Mouse (Mus musculus): ENCODE results near the gene Psenen.

Psenen gene

DNA sequence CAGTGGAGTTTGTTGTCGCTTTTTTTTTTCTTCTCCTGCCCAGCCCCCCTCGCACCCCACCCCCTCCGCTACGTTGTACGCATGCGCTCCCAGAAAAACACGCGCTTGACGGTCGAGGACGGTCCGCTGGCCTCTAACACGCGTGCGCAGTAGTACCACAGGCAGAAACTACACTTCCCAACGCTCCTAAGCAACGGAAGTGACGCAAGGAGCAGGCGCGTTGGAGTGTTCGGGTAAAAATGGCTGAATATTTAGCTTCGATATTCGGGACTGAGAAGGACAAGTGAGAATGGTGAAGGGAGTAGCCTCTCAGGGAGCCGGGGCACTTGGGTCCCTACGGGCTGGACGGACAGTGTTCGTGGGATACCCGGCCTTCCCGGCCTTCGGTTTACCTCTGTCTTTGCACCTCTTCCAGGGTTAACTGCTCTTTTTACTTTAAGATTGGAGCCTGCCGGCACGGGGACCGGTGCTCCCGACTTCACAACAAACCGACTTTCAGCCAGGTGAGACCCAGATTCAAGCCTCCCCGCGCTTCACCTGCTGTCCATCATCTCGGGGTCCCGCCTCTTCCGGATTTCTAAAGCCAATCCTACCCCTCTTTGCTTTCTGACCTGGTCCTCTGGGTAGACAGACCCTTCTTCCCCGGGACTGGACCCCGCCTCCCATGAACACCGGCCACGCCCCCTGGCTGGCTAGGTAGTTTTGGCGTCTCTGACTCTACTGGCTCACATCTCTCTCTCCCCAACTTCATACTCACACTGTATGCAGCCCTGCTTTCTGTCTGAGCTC, at the start of gene Psenen, which contains the start of the genes U2af1l4 and Gm49396:
TSS of gene Psenen (minus strand) at position 511 of the 789 bp plus-strand sequence.
TSS of gene U2af1l4 (plus strand) at position 185 of the 789 bp plus-strand sequence.
TSS of gene Gm49396 (plus strand) at position 228 of the 789 bp plus-strand sequence.
- DNase-seq (ENCODE audit: low spot score): peak; percentile 82

DNA sequence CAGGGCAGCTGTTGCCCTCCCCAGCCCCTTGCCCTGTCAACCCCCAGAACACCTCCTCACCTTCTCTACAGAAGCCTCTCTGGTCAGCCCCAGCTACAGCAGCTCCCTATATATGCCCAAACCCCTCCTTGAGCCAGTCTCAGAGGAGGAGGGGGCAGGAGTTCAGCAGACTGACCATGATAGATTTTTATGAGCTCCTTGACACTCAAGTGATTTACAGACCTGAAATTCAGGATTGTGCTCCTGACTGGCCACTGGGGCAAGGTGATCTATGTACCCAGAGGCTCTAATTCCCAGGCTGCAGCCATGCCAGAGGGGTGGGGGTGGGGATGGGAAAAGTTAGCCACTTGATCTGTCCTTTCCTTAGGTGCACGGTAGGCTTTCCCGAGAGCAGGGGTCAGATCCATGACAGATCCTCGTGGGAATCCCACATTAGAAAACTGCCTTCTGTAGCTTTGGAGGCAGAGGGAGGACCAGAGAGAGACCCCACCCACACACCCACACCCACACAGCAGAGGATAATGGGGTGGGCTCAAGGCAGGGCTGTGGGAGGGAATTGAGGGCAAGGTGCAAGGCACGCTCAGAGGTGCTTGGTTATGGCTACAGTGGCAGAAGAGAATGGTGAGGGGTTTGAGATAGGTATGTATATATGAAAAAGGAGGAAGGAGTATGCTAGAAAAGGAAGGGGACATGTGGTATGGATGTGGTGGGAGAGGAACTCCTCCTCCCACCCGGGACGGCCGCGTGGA, 49.4 kb upstream of the Psenen start, which contains the start of gene Upk1a:
TSS of gene Upk1a (minus strand) at position 194 of the 749 bp plus-strand sequence.
- DNase-seq (ENCODE audit: low spot score): no peak

DNA sequence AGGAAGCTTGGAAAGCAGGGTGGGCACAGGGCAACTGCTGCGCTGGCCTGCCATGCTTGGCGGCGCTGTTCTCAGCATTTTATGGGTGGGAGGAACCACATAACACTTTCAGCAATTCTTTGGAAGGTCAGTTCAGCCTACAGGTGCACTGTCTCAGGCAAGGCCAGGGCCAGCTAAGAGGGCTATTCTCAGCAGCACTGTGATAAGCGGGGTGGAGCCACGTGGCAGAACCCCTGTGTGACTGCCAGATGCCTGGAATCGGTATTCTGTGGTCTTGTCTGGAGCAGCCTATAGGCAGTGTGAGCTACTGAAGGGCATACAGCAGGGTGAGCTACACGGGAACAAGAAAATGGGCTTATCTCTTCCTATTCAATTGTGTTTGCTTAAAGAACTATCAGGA, 46.6 kb upstream of the Psenen start:
- DNase-seq (ENCODE audit: low spot score): no peak

DNA sequence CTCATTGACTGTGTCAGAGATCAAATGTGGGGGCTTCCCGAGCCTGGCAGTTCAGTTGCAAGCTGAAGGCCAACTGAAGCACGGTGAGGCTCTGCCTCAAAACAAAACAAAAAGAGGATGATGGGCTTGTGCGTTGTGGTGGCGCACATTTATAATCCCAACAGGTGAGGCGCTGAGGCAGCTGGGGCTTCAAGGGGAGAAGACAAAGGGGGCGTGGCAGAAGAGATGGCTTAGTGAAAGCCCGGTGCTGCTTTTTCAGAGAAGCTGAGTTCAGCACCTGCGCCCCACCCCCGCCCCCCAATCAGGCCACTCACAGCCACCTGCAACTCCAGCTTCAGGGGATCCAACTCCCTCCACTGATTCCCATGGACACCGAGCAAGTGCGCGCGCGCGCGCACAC, 45.0 kb upstream of the Psenen start:
- no peak for DNase-seq (ENCODE audit: low spot score)

DNA sequence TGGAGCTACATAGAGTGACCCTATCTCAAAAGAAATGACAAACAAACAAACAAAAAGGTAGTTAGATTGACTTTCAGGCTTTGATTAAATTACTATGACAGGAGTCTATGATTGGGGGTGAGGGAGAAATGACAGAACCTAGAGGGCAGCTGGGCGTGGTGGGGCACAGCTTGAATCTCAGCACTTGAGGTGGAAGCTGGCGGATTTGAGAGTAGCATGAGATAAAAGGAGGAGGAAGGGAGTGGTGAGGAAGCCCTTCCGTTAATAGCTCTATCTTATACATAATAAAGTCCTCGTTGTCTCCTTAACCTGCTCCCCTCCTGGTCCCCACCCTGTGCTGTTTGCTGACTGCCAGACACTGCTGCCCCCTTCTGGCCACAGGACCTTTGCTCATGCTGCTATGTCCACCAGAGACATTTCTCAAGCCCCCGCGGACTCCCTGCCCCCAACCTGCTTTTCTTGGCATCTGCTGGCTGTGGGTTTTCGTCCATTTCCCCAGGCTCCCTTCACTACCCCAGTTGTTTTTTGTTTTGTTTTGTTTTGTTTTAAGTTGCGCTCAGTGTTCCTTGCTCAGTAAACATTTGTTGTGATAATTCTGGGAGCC, 44.4 kb upstream of the Psenen start:
- no peak for DNase-seq (ENCODE audit: low spot score)

DNA sequence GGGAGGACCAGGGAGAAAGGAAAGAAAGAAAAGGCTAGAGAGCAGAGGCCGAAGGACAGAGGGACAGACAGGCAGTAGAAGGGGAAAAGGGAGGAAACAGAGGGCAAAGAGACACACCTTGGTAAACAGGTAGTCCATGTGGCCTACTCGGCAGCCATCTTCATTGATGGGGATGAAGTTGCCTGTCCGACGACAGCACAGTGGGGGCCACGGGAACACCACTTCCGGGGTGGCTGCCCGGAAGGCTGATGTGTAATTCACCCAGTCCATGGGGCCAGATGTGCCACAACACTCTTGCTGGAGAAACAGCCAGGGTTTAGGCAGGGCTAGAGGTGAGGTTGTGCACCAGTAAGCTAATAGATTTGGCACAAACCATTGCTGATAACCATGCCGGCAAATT, 41.5 kb upstream of the Psenen start:
- DNase-seq (ENCODE audit: low spot score): no peak

DNA sequence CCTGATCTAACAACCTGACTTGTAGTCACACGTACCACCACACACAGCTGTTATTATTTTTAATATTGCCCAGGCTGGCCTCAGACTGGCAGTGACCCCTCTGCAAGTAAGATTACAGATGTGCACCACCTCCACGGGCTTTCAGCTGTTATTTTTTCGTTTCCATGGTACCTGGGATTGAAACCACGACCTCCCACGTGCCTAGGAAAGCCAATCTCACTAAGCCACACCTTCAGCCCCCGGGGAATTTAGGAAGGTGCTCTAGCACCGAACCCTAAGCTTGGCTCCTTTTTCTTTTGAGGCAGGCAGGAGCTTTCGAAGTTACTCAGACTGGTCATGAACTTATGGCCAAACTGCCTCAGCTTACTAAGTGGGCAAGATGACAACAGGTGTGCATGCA, 41.0 kb upstream of the Psenen start:
- DNase-seq (ENCODE audit: low spot score): no peak

DNA sequence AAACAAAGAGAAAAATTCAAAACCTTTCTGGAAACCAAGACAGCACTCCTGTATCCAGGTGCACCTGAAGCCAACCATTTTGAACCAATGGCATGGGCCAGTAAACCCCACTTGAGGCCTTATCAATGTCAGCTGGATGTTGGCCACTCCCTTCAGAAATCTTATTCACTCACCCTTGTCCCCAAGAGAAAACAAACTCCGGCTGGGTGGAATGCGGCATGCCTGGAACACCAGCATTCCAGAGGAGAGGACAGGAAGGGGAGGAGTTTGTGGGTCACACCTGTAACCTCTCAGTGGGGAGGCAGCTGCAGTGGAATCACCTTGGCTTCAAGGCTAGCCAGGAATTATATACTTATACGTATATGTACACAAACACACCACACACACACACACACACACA, 39.2 kb upstream of the Psenen start:
- no peak for DNase-seq (ENCODE audit: low spot score)

DNA sequence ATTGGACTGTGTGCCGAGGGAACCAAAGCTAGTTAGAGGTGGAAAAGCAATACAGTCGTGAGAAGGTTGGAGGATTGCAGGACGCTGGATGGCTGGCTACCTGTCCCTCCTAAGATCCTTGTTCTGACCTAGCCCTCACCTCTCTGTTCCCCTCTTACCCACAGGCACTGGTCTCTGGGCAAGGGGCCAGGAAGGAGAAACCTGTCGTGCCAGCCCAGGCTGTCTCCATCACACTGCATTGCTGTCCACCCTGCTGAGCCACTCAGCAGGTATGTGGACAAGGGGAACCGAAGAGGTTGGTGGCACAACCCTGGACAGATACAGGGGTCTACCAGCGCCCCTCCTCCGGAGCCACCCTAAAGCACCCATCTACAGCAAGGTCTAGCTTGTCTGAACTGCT, 37.2 kb upstream of the Psenen start:
- no peak for DNase-seq (ENCODE audit: low spot score)

DNA sequence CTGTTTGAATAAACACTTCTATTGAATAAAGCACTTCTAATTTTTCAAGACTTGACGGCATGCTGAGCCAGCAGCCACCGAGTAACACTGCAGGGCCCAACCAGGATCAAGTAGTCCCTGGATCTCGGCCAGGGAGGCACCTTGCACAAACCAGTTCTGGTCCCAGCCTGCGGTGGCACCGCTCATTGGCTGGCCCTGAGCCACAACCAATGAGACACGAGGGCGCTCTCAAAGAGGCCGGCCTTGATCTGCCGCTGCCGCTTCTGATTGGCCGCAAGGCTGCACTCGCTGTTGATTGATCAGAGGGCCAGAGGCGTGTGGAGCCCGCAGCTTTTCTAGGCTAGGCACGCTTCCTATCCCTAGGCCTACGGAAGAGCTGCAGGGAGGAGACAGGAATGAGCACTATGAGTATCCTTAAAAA, 36.5 kb upstream of the Psenen start:
- DNase-seq (ENCODE audit: low spot score): peak; percentile 66

DNA sequence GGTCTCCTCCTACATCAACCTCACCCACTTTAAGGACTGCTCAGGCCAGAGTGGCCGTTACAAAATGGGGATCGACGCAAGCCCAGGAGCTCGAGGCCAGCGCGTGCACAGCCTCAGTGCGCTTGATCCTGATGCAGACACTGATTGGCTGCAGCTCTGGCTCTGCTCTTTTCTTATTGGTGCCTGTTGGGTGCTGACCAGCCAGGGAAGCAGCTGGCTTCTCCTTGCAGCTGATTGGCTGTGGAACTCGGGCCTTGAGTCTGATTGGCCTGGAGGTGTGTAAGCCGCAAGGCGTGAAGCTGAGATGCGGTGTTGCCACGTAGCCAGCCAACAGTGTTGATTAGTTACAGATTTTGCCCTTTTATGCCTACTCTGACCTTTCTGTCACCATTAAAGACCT, 35.4 kb upstream of the Psenen start, which contains the start of gene Zbtb32:
TSS of gene Zbtb32 (minus strand) at position 124 of the 400 bp plus-strand sequence.
- no peak for DNase-seq (ENCODE audit: low spot score)

DNA sequence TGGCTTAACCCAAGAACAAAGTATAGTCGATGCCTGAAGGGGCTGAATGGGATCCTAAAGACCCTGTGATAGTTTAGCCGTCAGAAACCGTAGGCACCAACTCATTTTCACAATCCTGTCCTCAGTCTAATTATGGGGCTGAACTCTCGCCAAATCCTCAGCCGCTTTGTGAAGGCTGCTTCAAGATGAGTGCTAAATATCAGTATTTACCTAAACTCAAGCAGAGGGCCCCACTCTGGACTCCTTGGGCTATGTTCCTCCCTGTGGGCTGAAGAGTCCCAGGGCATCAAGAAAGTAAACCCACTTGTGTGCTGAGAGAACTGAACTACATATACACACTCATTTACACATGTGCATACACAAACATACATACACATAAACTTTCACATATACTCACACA, 33.4 kb upstream of the Psenen start:
- DNase-seq (ENCODE audit: low spot score): no peak

DNA sequence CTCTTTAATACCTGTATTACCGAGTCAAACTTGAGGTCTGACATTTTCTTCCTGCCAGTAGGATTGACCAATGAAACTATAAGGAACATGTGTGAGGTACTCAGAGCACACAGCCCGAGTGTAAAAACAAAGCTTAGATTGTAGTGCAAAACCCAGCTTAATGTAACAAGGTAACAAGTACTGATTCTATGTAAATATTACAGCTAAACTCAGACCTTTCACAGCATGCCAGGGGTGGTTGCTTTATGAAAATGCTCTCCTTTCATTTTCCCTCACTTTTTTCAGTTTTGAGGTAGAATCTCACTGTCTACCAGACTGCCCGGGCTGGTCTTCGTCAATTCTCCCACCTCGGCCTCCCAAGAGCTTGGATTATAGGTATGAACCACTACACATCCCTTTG, 32.7 kb upstream of the Psenen start:
- DNase-seq (ENCODE audit: low spot score): no peak

DNA sequence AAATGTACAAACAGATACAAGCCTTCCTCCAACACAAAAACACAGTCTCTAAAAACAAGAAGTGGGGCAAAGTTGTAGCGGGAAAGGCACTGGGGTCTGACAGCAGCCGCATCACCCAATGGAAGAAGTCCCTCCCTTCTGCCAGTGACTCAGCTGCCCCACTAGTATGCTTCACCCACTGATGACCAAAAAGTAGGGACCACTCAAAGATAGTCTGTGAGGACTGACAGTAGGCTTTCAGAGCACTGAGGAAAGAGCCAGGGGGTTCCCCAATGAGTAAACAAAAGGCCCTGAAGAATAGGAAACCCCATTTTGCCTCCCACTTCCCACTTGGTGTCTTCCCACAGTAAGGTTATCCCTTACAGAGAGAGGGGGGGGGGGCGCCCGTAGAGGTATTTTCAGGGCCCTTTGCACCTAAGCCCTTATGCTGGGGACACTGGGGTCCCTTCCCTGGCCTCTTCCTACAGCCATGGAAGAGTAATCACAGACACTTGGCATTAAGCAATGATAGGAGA, 31.1 kb upstream of the Psenen start:
- DNase-seq (ENCODE audit: low spot score): no peak

DNA sequence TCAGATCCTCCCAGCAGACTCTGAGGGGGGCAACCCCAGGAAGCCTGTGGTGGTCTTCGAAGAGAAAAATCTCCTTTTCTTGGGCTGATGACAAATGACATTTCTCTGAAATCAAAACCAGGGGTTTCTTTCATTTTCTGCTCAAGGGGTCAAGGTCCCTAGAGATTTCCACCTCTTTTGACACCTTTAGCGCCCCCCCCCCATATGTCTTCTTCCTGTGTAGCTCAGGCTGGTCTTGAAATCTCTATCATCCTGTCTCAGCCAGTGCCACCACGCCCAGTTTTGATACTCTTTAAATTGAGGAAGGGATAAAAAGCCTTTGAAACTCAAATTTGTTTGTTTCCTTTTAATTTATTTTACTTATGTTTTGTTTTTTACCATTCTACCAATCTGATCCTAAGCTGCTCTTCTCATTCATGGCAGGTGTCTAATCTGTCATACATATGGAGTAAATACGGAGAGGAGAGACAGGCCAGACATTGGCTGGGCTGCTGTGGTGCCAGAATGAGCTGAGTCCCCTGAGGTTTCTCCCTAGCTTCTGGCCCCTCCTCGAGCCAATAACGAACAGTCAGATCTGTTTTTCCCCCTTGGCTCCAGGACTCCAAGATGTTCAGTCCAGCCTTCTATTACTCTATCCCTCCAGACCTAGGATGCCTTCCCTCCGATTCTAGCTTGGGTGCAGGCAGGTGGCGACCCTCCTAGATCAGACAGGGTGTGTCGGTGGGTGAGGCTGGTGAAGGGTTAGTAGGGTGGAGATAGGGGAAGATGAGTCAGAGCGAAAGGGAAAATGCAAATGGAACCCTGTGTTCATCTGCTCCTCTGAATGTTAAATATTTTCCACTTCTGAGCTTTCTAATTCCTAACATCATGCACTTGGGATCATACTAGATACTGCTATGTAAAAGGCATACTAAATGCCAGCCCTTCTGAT, 30.4 kb upstream of the Psenen start:
- DNase-seq (ENCODE audit: low spot score): no peak

DNA sequence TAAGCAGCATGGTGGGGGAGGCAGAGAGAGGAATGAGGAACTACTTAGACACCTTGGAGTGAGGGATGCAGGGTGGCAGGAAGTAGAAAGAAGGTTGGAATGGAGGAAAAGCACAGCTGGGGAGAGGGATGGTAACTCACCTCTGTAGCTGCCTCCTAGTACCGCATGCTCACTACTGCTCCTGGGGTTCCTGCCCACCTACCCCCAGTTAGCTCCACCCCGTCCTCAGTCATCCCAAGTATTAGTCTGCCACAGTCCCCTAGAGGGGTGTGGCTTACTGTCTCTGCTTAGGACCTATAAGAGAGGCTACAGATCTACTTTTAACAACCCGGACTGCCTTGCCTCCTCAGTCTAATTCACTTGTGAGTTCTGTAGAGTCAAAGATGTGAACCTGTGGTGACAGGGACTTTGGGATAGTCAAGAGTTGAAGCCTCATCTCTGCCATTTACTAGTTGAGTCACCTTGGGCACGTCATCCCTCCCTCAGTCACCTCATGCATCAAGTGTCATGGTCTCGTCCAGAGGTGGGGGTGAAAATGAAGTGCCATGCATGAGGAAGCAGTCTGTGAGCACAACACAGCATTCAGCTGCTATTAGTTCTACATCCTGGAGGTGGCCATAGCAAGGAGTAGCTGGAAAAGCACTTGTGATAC, 29.5 kb upstream of the Psenen start:
- DNase-seq (ENCODE audit: low spot score): no peak

DNA sequence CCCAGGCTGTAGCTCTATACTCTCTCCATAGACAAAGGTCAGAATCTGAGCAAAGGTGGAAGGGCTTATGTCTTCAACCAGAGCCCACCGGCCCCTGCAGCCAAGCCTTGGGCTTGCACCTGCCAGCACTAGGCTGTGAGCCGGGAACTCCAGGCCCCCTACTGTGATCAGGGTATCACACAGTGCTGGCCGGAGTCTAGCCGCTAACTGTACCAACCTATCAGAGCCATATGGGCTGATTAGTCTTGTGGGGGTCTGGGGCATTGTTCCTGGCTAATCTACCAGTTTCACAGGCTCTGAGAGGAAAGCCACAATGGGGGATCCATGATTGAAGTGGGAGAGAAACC, 28.2 kb upstream of the Psenen start:
- no peak for DNase-seq (ENCODE audit: low spot score)

DNA sequence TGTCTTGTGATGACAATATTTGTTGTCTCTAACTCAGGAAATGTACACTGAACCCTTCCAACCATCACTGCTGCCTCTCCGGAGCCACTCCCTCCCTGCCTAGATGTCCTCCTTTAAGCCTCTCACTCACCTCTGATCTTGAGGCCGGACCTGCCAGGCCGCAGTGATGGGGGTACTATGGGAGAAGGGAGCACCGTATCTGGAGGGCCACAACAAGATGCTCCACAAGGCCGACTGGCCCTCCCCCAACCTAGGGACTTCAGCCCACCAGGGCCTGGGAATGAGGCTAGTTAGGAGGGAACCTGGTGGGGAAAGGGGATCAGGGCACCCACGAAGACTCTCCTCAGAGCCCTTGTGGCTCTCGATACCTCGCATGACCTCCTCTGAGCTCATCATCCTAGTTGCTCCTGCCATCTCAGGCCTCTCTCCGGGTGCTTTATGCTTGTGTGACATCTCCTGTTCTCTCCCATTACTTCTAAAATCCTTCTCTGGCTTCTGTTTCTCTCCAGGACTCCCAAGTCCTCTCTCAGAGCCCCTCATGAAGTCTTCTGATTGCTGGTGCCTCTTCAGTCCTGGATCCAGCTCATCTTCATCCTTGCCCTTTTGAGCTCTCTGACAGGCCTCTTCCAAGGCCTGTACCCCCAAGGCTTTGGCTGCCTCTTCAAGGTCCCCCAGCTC, 27.6 kb upstream of the Psenen start:
- no peak for DNase-seq (ENCODE audit: low spot score)

DNA sequence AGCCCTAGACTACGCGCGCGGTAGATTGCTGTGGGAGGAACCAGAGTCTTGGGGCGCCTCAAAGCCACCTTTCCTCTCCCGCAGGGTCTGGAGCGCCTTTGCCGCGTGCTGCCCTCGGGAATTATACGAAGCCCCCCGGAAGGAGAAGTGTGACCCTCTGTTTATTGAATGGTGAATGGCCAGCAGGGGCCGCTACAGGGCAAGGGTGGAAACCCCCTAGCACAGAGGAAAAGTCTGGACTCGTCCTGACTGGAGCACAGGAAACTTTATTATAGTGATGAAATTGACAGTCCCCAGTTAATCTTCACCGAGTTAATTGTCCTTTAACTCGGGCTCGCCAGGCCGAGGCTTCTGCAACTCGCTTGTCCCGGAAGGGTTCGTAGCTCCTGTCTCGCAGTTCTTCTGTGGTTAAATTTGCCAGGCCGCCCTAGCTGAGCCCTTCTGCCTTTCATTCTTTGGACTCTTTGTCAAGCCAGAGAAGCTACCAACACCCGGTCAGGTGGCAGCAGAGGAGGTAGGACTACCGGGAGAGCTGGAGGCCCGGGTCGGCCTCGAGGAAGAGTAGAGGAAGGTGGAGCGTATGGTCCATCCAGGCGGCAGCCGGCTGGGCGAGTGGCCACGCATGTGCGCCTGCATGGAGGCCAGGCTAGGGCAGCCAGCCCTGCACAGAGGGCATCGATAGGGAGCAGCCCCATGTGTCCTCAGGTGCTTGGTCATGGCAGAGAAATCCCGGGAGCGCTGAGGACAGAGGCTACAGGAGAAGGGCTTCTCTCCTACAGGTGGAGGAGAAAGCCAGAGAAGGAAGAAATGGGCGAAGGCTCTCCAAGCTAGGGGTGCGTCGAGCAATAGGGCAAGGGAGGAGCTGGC, 26.2 kb upstream of the Psenen start:
- peak; percentile 54 for DNase-seq (ENCODE audit: low spot score)
